Mouse (Mus musculus): ENCODE data around the gene Camk2b. TPM values are rescaled to one million over a fixed set of nuclear protein-coding genes. Genes with fewer than 3 reads are reported as not detected.
"Not testable (repeated sequence)": the region's sequence is repeated elsewhere in the genome, so short reads cannot be mapped to it uniquely, and the experiment has no call there.

Camk2b gene
- polyA plus RNA-seq, 2 experiments, result 0.40 to 0.55 TPM

GRCm38 (mm10) chr11:6104734-6105133 is 38.6 kb upstream of the Camk2b start:
- ATAC-seq (ENCODE audit: insufficient read depth) (no peak), DNase-seq (ENCODE audit: low read depth in 3 of 3, low spot score in 3 of 3) (no peak)
- Histone ChIP-seq H3K4me2 (ENCODE audit: low read depth) (no peak overlapping the region), H3K9ac (replicated peaks) (no peak overlapping the region), H3K4me1 (replicated peaks; ENCODE audit: control insufficient read depth in 2 of 2, insufficient read depth in 2 of 2, low read length in 1 of 2) (no peaks in the 10 kb centered on the region), H3K36me3 (replicated peaks; ENCODE audit: control insufficient read depth, insufficient read depth, low read depth) (no peaks in the 10 kb centered on the region; the same call in none of the 2 replicates), H3K9me3 (ENCODE audit: control insufficient read depth, low read length) (no peaks in the 10 kb centered on the region), H3K27me3 (ENCODE audit: control insufficient read depth, insufficient read depth, low read length) (no peaks in the 10 kb centered on the region), H3K4me3 (ENCODE audit: insufficient read depth in 1 of 2, low read depth in 2 of 2, low read length in 2 of 2) (no peak overlapping the region), H3K27ac (no peak overlapping the region)
- WGBS (ENCODE audit: insufficient replicate concordance), result 68% methylated on average over 5 of the region's 5 CpGs
- no peak for TF ChIP-seq EP300 (IDR thresholded peaks at IDR 0.05; ENCODE audit: low read depth)
- TF ChIP-seq CTCF (IDR thresholded peaks at IDR 0.05; ENCODE audit: low read depth), result no peak

GRCm38 (mm10) chr11:6096637-6097036 is 30.5 kb upstream of the Camk2b start:
- H3K27ac ChIP-seq; H3K4me2 ChIP-seq (ENCODE audit: low read depth); H3K9me3 ChIP-seq (ENCODE audit: control insufficient read depth, low read length); H3K9ac ChIP-seq (replicated peaks); H3K4me1 ChIP-seq (replicated peaks; ENCODE audit: control insufficient read depth in 2 of 2, insufficient read depth in 2 of 2, low read length in 1 of 2); H3K27me3 ChIP-seq (ENCODE audit: control insufficient read depth, insufficient read depth, low read length); DNase-seq (ENCODE audit: low read depth in 3 of 3, low spot score in 3 of 3); ATAC-seq (ENCODE audit: insufficient read depth); H3K36me3 ChIP-seq (replicated peaks; ENCODE audit: control insufficient read depth, insufficient read depth, low read depth); H3K4me3 ChIP-seq (ENCODE audit: insufficient read depth in 1 of 2, low read depth in 2 of 2, low read length in 2 of 2): not testable (repeated sequence)
- 56% methylated on average over 2 of the region's 3 CpGs for WGBS (ENCODE audit: insufficient replicate concordance)

- Histone ChIP-seq H3K4me3 (ENCODE audit: insufficient read depth in 1 of 2, low read depth in 2 of 2, low read length in 2 of 2) (no peak overlapping the region), H3K36me3 (replicated peaks; ENCODE audit: control insufficient read depth, insufficient read depth, low read depth) (no peaks in the 10 kb centered on the region), H3K27me3 (ENCODE audit: control insufficient read depth, insufficient read depth, low read length) (no peaks in the 10 kb centered on the region), H3K9me3 (ENCODE audit: control insufficient read depth, low read length) (no peaks in the 10 kb centered on the region), H3K9ac (replicated peaks) (no peak overlapping the region), H3K4me1 (replicated peaks; ENCODE audit: control insufficient read depth in 2 of 2, insufficient read depth in 2 of 2, low read length in 1 of 2) (no peaks in the 10 kb centered on the region), H3K4me2 (ENCODE audit: low read depth) (no peak overlapping the region), H3K27ac (no peak overlapping the region)
- TF ChIP-seq EP300 (IDR thresholded peaks at IDR 0.05; ENCODE audit: low read depth) (no peak), CTCF (IDR thresholded peaks at IDR 0.05; ENCODE audit: low read depth) (no peak)
- no peak for DNase-seq (ENCODE audit: low read depth in 3 of 3, low spot score in 3 of 3)
- 54% methylated on average over 4 of the region's 4 CpGs for WGBS (ENCODE audit: insufficient replicate concordance)
- ATAC-seq (ENCODE audit: insufficient read depth), result no peak
Observed at GRCm38 (mm10) chr11:6086991-6087390, 20.8 kb upstream of the Camk2b start.

- Histone ChIP-seq H3K4me2 (ENCODE audit: low read depth) (no peak overlapping the region), H3K9me3 (ENCODE audit: control insufficient read depth, low read length) (no peaks in the 10 kb centered on the region), H3K9ac (replicated peaks) (no peak overlapping the region), H3K4me1 (replicated peaks; ENCODE audit: control insufficient read depth in 2 of 2, insufficient read depth in 2 of 2, low read length in 1 of 2) (no peaks in the 10 kb centered on the region), H3K27ac (no peak overlapping the region), H3K36me3 (replicated peaks; ENCODE audit: control insufficient read depth, insufficient read depth, low read depth) (no peaks in the 10 kb centered on the region), H3K4me3 (ENCODE audit: insufficient read depth in 1 of 2, low read depth in 2 of 2, low read length in 2 of 2) (no peak overlapping the region), H3K27me3 (ENCODE audit: control insufficient read depth, insufficient read depth, low read length) (no peaks in the 10 kb centered on the region)
- no peak for DNase-seq (ENCODE audit: low read depth in 3 of 3, low spot score in 3 of 3)
- ATAC-seq (ENCODE audit: insufficient read depth), result no peak
- TF ChIP-seq EP300 (IDR thresholded peaks at IDR 0.05; ENCODE audit: low read depth) (no peak), CTCF (IDR thresholded peaks at IDR 0.05; ENCODE audit: low read depth) (no peak)
- WGBS (ENCODE audit: insufficient replicate concordance), result 67% methylated on average over 2 of the region's 2 CpGs
Observed at GRCm38 (mm10) chr11:6078737-6079136, 12.6 kb upstream of the Camk2b start.

GRCm38 (mm10) chr11:6075618-6076066 is 9.5 kb upstream of the Camk2b start:
- Histone ChIP-seq H3K36me3 (replicated peaks; ENCODE audit: control insufficient read depth, insufficient read depth, low read depth) (no peaks in the 10 kb centered on the region), H3K4me2 (ENCODE audit: low read depth) (no peak overlapping the region), H3K4me3 (ENCODE audit: insufficient read depth in 1 of 2, low read depth in 2 of 2, low read length in 2 of 2) (no peak overlapping the region), H3K27me3 (ENCODE audit: control insufficient read depth, insufficient read depth, low read length) (no peaks in the 10 kb centered on the region), H3K9ac (replicated peaks) (no peak overlapping the region), H3K9me3 (ENCODE audit: control insufficient read depth, low read length) (no peaks in the 10 kb centered on the region), H3K27ac (no peak overlapping the region), H3K4me1 (replicated peaks; ENCODE audit: control insufficient read depth in 2 of 2, insufficient read depth in 2 of 2, low read length in 1 of 2) (no peaks in the 10 kb centered on the region)
- WGBS (ENCODE audit: insufficient replicate concordance), result 58% methylated on average over 8 of the region's 8 CpGs
- ATAC-seq (ENCODE audit: insufficient read depth), result no peak
- no peak for DNase-seq (ENCODE audit: low read depth in 3 of 3, low spot score in 3 of 3)
- TF ChIP-seq CTCF (IDR thresholded peaks at IDR 0.05; ENCODE audit: low read depth), result no peak
- TF ChIP-seq EP300 (IDR thresholded peaks at IDR 0.05; ENCODE audit: low read depth), result no peak
